Mouse (Mus musculus): Measurements from ENCODE around the gene Emc1. TPM values are rescaled to one million over a fixed set of nuclear protein-coding genes. Genes with fewer than 3 reads are reported as not detected.

The Emc1 gene
- polyA plus RNA-seq, 1 experiment from 2014 or later: 31.9 TPM

- no peak for DNase-seq (ENCODE audit: low spot score)
- H3K9me3 ChIP-seq (ENCODE audit: control insufficient read depth, low read length): no peaks in the 10 kb centered on the region
- H3K4me1 ChIP-seq (replicated peaks; ENCODE audit: control insufficient read depth, insufficient read depth, low read length): no peaks in the 10 kb centered on the region
- no peak overlapping the region for H3K4me2 ChIP-seq (ENCODE audit: low read depth, low read length, severe bottlenecking)
- no peak overlapping the region for H3K9ac ChIP-seq (ENCODE audit: low read length)
- H3K4me3 ChIP-seq (ENCODE audit: low read depth, low read length): no peak overlapping the region
- 96% methylated on average over 5 of the region's 5 CpGs for WGBS
- H3K27ac ChIP-seq (ENCODE audit: low read depth, low read length): no peak overlapping the region
- peaks cover 20% of the 10 kb centered on the region; the same call in 1 of the 2 replicates for H3K36me3 ChIP-seq (ENCODE audit: control insufficient read depth, insufficient read depth, low read length)
- no peaks in the 10 kb centered on the region for H3K27me3 ChIP-seq (ENCODE audit: control insufficient read depth, insufficient read depth, low read length)
- no peak for ATAC-seq (replicated peaks; ENCODE audit: low FRiP score)
Observed at GRCm38 (mm10) chr4:139368038-139368437, 15.7 kb downstream of the Emc1 start.

- ATAC-seq (replicated peaks; ENCODE audit: low FRiP score) (no peak), DNase-seq (ENCODE audit: low spot score) (no peak)
- no peaks in the 10 kb centered on the region for H3K27me3 ChIP-seq (ENCODE audit: control insufficient read depth, insufficient read depth, low read length)
- no peaks in the 10 kb centered on the region for H3K9me3 ChIP-seq (ENCODE audit: control insufficient read depth, low read length)
- no peak overlapping the region for H3K4me2 ChIP-seq (ENCODE audit: low read depth, low read length, severe bottlenecking)
- H3K36me3 ChIP-seq (ENCODE audit: control insufficient read depth, insufficient read depth, low read length): peaks cover 10% of the 10 kb centered on the region; the same call in 1 of the 2 replicates
- H3K9ac ChIP-seq (ENCODE audit: low read length): no peak overlapping the region
- no peak overlapping the region for H3K27ac ChIP-seq (ENCODE audit: low read depth, low read length)
- WGBS: 86% methylated on average over 4 of the region's 4 CpGs
- no peaks in the 10 kb centered on the region for H3K4me1 ChIP-seq (replicated peaks; ENCODE audit: control insufficient read depth, insufficient read depth, low read length)
- H3K4me3 ChIP-seq (ENCODE audit: low read depth, low read length): no peak overlapping the region
Observed at GRCm38 (mm10) chr4:139373130-139373529, 20.7 kb downstream of the Emc1 start.

GRCm38 (mm10) chr4:139373531-139373930 lies 21.1 kb downstream of the Emc1 start:
- WGBS: 92% methylated on average over 10 of the region's 10 CpGs
- DNase-seq (ENCODE audit: low spot score): no peak
- H3K27ac ChIP-seq (ENCODE audit: low read depth, low read length): no peak overlapping the region
- no peak overlapping the region for H3K4me3 ChIP-seq (ENCODE audit: low read depth, low read length)
- peaks cover 8% of the 10 kb centered on the region; the same call in 1 of the 2 replicates for H3K36me3 ChIP-seq (ENCODE audit: control insufficient read depth, insufficient read depth, low read length)
- no peaks in the 10 kb centered on the region for H3K27me3 ChIP-seq (ENCODE audit: control insufficient read depth, insufficient read depth, low read length)
- H3K9me3 ChIP-seq (ENCODE audit: control insufficient read depth, low read length): no peaks in the 10 kb centered on the region
- ATAC-seq (replicated peaks; ENCODE audit: low FRiP score): no peak
- H3K4me1 ChIP-seq (replicated peaks; ENCODE audit: control insufficient read depth, insufficient read depth, low read length): no peaks in the 10 kb centered on the region
- no peak overlapping the region for H3K9ac ChIP-seq (ENCODE audit: low read length)
- no peak overlapping the region for H3K4me2 ChIP-seq (ENCODE audit: low read depth, low read length, severe bottlenecking)

- WGBS: 15% methylated on average over 8 of the region's 8 CpGs
- no peaks in the 10 kb centered on the region; the same call in 1 of the 2 replicates for H3K36me3 ChIP-seq (ENCODE audit: control insufficient read depth, insufficient read depth, low read length)
- H3K4me1 ChIP-seq (replicated peaks; ENCODE audit: control insufficient read depth, insufficient read depth, low read length): no peaks in the 10 kb centered on the region; the same call in 1 of the 2 replicates
- peak overlapping the region; percentile 88 for H3K9ac ChIP-seq (ENCODE audit: low read length)
- ATAC-seq (replicated peaks; ENCODE audit: low FRiP score) (no peak; the same call in 1 of the 2 replicates), DNase-seq (ENCODE audit: low spot score) (no peak)
- peak overlapping the region; percentile 66; the same call in 1 of the 2 replicates for H3K27ac ChIP-seq (ENCODE audit: low read depth, low read length)
- H3K27me3 ChIP-seq (ENCODE audit: control insufficient read depth, insufficient read depth, low read length): no peaks in the 10 kb centered on the region
- peak overlapping the region; percentile 74 for H3K4me2 ChIP-seq (ENCODE audit: low read depth, low read length, severe bottlenecking)
- peak overlapping the region; percentile 97 for H3K4me3 ChIP-seq (ENCODE audit: low read depth, low read length)
- no peaks in the 10 kb centered on the region for H3K9me3 ChIP-seq (ENCODE audit: control insufficient read depth, low read length)
Observed at GRCm38 (mm10) chr4:139379719-139380118, 27.3 kb downstream of the Emc1 start.

DNA sequence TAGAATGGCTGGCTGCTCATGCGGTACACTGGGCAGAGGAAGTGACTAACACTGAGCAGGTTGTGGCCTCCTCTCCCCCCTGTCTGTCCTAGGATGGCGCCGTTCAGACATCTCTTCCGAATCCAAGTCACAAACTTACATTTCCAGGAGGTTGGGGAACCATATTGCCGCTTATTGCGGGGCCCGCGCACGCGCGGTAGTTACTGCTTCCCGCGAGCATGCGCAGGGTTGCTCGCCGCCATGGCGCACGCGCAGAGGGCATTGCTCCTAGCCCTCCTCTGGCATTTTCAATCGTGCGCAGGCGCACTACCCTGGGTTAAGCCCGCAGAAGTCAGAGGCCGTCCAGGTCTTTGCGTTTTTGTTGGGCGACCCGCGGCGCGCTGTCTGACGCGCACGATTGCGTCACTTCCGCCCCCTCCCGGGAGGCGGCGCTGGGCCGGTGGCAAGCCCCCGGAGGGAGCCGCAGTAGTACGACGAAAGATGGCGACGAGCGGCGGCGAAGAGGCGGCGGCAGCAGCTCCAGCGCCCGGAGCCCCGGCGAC lies 27.9 kb downstream of the Emc1 start:
- WGBS: under 1% methylated on average over 54 of the region's 54 CpGs

GRCm38 (mm10) chr4:139380775-139381451 lies 28.5 kb downstream of the Emc1 start:
- Histone ChIP-seq H3K4me1 (replicated peaks; ENCODE audit: control insufficient read depth, insufficient read depth, low read length) (no peaks in the 10 kb centered on the region; the same call in 1 of the 2 replicates), H3K4me3 (ENCODE audit: low read depth, low read length) (peak overlapping the region; percentile 97), H3K9ac (ENCODE audit: low read length) (peak overlapping the region; percentile 76), H3K27ac (ENCODE audit: low read depth, low read length) (peak overlapping the region; percentile 53; the same call in 1 of the 2 replicates), H3K9me3 (ENCODE audit: control insufficient read depth, low read length) (no peaks in the 10 kb centered on the region), H3K4me2 (ENCODE audit: low read depth, low read length, severe bottlenecking) (peak overlapping the region; percentile 86), H3K27me3 (ENCODE audit: control insufficient read depth, insufficient read depth, low read length) (no peaks in the 10 kb centered on the region), H3K36me3 (ENCODE audit: control insufficient read depth, insufficient read depth, low read length) (no peaks in the 10 kb centered on the region; the same call in 1 of the 2 replicates)
- DNase-seq (ENCODE audit: low spot score) (no peak), ATAC-seq (replicated peaks; ENCODE audit: low FRiP score) (no peak; the same call in 1 of the 2 replicates)
- WGBS: 4% methylated on average over 38 of the region's 44 CpGs

More for the DNA sequence above, 27.9 kb downstream of the Emc1 start:
- Histone ChIP-seq H3K4me1 (replicated peaks; ENCODE audit: control insufficient read depth, insufficient read depth, low read length) (no peaks in the 10 kb centered on the region; the same call in 1 of the 2 replicates), H3K4me2 (ENCODE audit: low read depth, low read length, severe bottlenecking) (peak overlapping the region; percentile 86), H3K27ac (ENCODE audit: low read depth, low read length) (peak overlapping the region; percentile 66), H3K4me3 (ENCODE audit: low read depth, low read length) (peak overlapping the region; percentile 97), H3K9ac (ENCODE audit: low read length) (peak overlapping the region; percentile 88), H3K27me3 (ENCODE audit: control insufficient read depth, insufficient read depth, low read length) (no peaks in the 10 kb centered on the region), H3K36me3 (ENCODE audit: control insufficient read depth, insufficient read depth, low read length) (no peaks in the 10 kb centered on the region; the same call in 1 of the 2 replicates), H3K9me3 (ENCODE audit: control insufficient read depth, low read length) (no peaks in the 10 kb centered on the region)
- peak; percentile 100 for DNase-seq (ENCODE audit: low spot score)
- peak; percentile 96 for ATAC-seq (replicated peaks; ENCODE audit: low FRiP score)

DNA sequence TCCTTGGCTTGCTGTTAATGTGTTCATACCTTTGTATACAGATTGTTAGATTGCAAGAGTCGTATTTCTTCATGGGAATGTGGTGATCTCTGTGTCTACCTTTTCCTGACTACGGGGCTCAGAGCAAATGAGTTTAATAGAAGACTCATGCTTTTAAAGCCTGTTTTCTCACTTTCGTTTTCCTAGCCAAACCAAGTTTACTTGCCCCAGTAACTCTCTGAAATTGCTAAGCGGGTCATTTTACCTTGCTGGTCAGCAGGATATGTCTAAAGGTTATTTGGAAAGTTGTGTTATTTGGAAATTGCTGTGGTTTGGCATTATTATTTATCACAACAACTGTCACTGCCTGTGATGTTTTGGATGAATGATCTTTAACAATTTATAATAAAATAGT lies 29.1 kb downstream of the Emc1 start:
- H3K36me3 ChIP-seq (ENCODE audit: control insufficient read depth, insufficient read depth, low read length): no peaks in the 10 kb centered on the region; the same call in 1 of the 2 replicates
- H3K4me3 ChIP-seq (ENCODE audit: low read depth, low read length): peak overlapping the region; percentile 97
- no peaks in the 10 kb centered on the region for H3K9me3 ChIP-seq (ENCODE audit: control insufficient read depth, low read length)
- H3K27me3 ChIP-seq (ENCODE audit: control insufficient read depth, insufficient read depth, low read length): no peaks in the 10 kb centered on the region
- ATAC-seq (replicated peaks; ENCODE audit: low FRiP score) (no peak), DNase-seq (ENCODE audit: low spot score) (no peak)
- no peak overlapping the region for H3K27ac ChIP-seq (ENCODE audit: low read depth, low read length)
- peak overlapping the region; percentile 86 for H3K4me2 ChIP-seq (ENCODE audit: low read depth, low read length, severe bottlenecking)
- WGBS: 60% methylated on average over 4 of the region's 4 CpGs
- H3K4me1 ChIP-seq (replicated peaks; ENCODE audit: control insufficient read depth, insufficient read depth, low read length): no peaks in the 10 kb centered on the region; the same call in 1 of the 2 replicates
- peak overlapping the region; percentile 76 for H3K9ac ChIP-seq (ENCODE audit: low read length)

- H3K4me3 ChIP-seq (ENCODE audit: low read depth, low read length): no peak overlapping the region
- H3K4me1 ChIP-seq (replicated peaks; ENCODE audit: control insufficient read depth, insufficient read depth, low read length): no peaks in the 10 kb centered on the region; the same call in 1 of the 2 replicates
- H3K27ac ChIP-seq (ENCODE audit: low read depth, low read length): no peak overlapping the region
- H3K4me2 ChIP-seq (ENCODE audit: low read depth, low read length, severe bottlenecking): no peak overlapping the region
- DNase-seq (ENCODE audit: low spot score) (no peak), ATAC-seq (replicated peaks; ENCODE audit: low FRiP score) (no peak)
- no peaks in the 10 kb centered on the region for H3K9me3 ChIP-seq (ENCODE audit: control insufficient read depth, low read length)
- H3K27me3 ChIP-seq (ENCODE audit: control insufficient read depth, insufficient read depth, low read length): no peaks in the 10 kb centered on the region
- H3K36me3 ChIP-seq (ENCODE audit: control insufficient read depth, insufficient read depth, low read length): no peaks in the 10 kb centered on the region; the same call in 1 of the 2 replicates
- WGBS: 93% methylated on average over 7 of the region's 7 CpGs
- no peak overlapping the region for H3K9ac ChIP-seq (ENCODE audit: low read length)
Observed at GRCm38 (mm10) chr4:139382231-139382630, 29.8 kb downstream of the Emc1 start.

All from forebrain, embryonic 11.5 days (tissue).